Mouse (Mus musculus) heart, embryonic 15.5 days (tissue): ENCODE measurements around the gene Dusp8. TPM values are rescaled to one million over a fixed set of nuclear protein-coding genes. Genes with fewer than 3 reads are reported as not detected.
A peak's percentile ranks its signal among the peaks of the same experiment; 100 is the strongest.

Experiments
- ATAC-seq: fragments of 200-750 bp; cut with Nextera tagmentation; replicated peaks from 2 replicates; pipeline ENCODE4 v1.8.0; 2017; ENCODE audit warnings: low read depth, moderate TSS enrichment; ENCODE audit not compliant: insufficient number of reproducible peaks, insufficient read depth, low FRiP score
- H3K27ac ChIP-seq: fragments of 300-500 bp; sonication (generic); 2 replicates; pipeline ENCODE4 v1.5.1; 2015; ENCODE audit warnings: mild to moderate bottlenecking, inconsistent platforms
- H3K27me3 ChIP-seq: fragments of 300-500 bp; sonication (generic); 2 replicates; pipeline ENCODE4 v1.6.1; 2015; ENCODE audit warnings: inconsistent platforms
- H3K36me3 ChIP-seq: fragments of 300-500 bp; sonication (generic); 2 replicates; pipeline ENCODE4 v1.6.1; 2015; ENCODE audit warnings: mild to moderate bottlenecking, inconsistent platforms
- H3K4me1 ChIP-seq: fragments of 300-500 bp; sonication (generic); replicated peaks from 2 replicates; pipeline ENCODE4 v1.6.1; 2015; ENCODE audit warnings: inconsistent platforms
- H3K4me2 ChIP-seq: fragments of 300-500 bp; sonication (generic); 2 replicates; pipeline ENCODE4 v1.6.1; 2015; ENCODE audit warnings: inconsistent platforms, mild to moderate bottlenecking, moderate library complexity
- H3K4me3 ChIP-seq: fragments of 300-500 bp; sonication (generic); 2 replicates; pipeline ENCODE4 v1.5.1; 2015; ENCODE audit warnings: mild to moderate bottlenecking, inconsistent platforms
- H3K9ac ChIP-seq: fragments of 300-500 bp; sonication (generic); 2 replicates; pipeline ENCODE4 v1.6.1; 2015; ENCODE audit warnings: mild to moderate bottlenecking, inconsistent platforms
- H3K9me3 ChIP-seq: fragments of 300-500 bp; sonication (generic); replicated peaks from 2 replicates; pipeline ENCODE4 v1.6.1; 2016; ENCODE audit warnings: inconsistent platforms
- WGBS: fragments of 180-500 bp; shearing (Covaris S2); methylation state at CpG from one replicate; pipeline ENCODE4 v1.1.7; 2015; ENCODE audit warnings: mixed read lengths; 5-methylcytosine and 5-hydroxymethylcytosine counted together
- polyA plus RNA-seq: library from polyadenylated mRNA; unstranded; fragments of >200 nt; fragmentation: Nextera tagmentation; extraction: Ambion mirVana; gene quantifications from 2 replicates; pipeline ENCODE4 v1.2.1, GENCODE M21; 2015

The Dusp8 gene
- polyA plus RNA-seq, 1 experiment from 2014 or later, result 11.5 TPM

- 0 out of 2 replicates have a peak overlapping the region, but pooled peaks have one; percentile 14 for H3K4me2 ChIP-seq
These were observed 11.2 kb downstream of the Dusp8 start for GRCm38 (mm10) chr7:142084395-142084794.

DNA sequence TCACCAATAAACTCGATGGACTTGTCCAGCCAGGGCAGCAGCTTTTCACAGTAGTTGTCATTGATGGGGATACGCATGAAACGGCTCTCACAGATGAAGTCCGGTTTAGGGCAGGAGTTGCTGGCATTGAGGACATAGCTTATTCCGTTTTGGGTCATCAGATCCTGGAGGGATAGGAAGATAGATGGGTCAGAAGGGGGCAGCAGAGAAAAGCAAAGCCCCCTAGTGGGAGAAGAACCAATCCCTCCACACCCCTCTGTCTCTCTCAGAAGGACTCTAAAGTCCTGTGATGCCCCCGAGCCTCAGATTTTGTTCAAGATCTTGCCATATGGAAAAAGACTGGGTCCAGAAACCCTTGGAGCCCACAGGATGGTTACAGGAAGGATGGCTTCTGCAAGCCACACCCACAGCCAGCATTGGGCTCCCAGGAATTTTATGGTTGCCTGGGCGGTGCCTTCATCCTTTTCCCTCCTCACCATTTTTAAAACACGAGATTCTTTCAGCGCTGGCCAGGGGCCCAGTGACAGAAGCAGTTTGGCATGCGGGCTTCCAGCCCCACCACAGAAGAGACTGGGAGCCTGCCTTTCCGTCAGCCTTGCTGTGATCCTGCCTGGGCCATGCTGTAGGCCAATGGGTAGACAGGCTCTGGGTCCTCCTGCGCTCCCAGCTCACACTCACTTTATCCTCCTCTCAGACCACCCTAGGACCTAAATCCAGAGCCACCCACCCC lies 11.9 kb downstream of the Dusp8 start:
- peak overlapping the region; percentile 83 for H3K27ac ChIP-seq

More at GRCm38 (mm10) chr7:142084395-142084794, 11.2 kb downstream of the Dusp8 start:
- Histone ChIP-seq H3K4me3 (no peak overlapping the region), H3K9ac (0 out of 2 replicates have a peak overlapping the region, but pooled peaks have one; percentile 16), H3K36me3 (peaks cover 35% of the 10 kb centered on the region), H3K27ac (peak overlapping the region; percentile 83), H3K27me3 (peaks cover 26% of the 10 kb centered on the region), H3K4me1 (peaks cover 45% of the 10 kb centered on the region), H3K9me3 (no peaks in the 10 kb centered on the region)
- 28% methylated on average over 5 of the region's 5 CpGs for WGBS
- ATAC-seq, result peak; percentile 20

GRCm38 (mm10) chr7:142082607-142083006 lies 13.0 kb downstream of the Dusp8 start:
- H3K4me1 ChIP-seq, result peaks cover 33% of the 10 kb centered on the region
- peaks cover 26% of the 10 kb centered on the region for H3K27me3 ChIP-seq
- H3K9ac ChIP-seq, result no peak overlapping the region
- H3K4me3 ChIP-seq, result no peak overlapping the region
- H3K4me2 ChIP-seq, result no peak overlapping the region
- no peak overlapping the region for H3K27ac ChIP-seq
- 68% methylated on average over 14 of the region's 16 CpGs for whole genome bisulfite sequencing
- H3K9me3 ChIP-seq, result no peaks in the 10 kb centered on the region
- no peak for ATAC-seq
- H3K36me3 ChIP-seq, result peaks cover 32% of the 10 kb centered on the region

More for the DNA sequence above, 11.9 kb downstream of the Dusp8 start:
- peak; percentile 56 for ATAC-seq
- 30% methylated on average over 12 of the region's 12 CpGs for WGBS
- Histone ChIP-seq H3K4me3 (no peak overlapping the region), H3K4me2 (0 out of 2 replicates have a peak overlapping the region, but pooled peaks have one; percentile 14), H3K9ac (no peak overlapping the region), H3K9me3 (no peaks in the 10 kb centered on the region), H3K4me1 (peaks cover 39% of the 10 kb centered on the region), H3K27me3 (peaks cover 26% of the 10 kb centered on the region), H3K36me3 (peaks cover 35% of the 10 kb centered on the region)

DNA sequence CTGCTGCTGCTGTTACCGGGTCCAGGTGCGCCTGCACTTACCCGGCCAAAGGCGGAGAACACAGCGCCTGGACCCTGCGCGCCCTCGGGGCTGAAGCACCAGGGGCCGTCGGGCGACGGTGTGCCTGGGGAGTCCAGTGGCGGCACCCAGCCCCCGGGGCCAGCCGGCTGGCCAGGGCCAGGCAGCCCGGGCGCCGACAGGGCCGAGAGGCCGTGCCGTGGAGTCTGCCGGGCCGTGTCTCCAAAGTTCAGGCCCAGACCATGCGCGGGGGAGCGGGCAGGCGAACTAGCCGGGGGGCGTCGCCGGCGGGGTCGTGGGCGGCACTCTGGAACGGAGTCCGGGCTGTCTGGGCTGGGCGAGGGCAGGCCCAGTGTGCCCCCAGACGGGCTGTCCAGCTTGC lies 13.5 kb downstream of the Dusp8 start:
- 32% methylated on average over 36 of the region's 38 CpGs for WGBS
- Histone ChIP-seq H3K36me3 (peaks cover 32% of the 10 kb centered on the region), H3K4me2 (0 out of 2 replicates have a peak overlapping the region, but pooled peaks have one; percentile 13), H3K9me3 (no peaks in the 10 kb centered on the region), H3K27ac (no peak overlapping the region), H3K9ac (no peak overlapping the region), H3K4me3 (no peak overlapping the region), H3K27me3 (peaks cover 26% of the 10 kb centered on the region), H3K4me1 (peaks cover 37% of the 10 kb centered on the region)
- ATAC-seq, result no peak

GRCm38 (mm10) chr7:142081736-142082135 lies 13.9 kb downstream of the Dusp8 start:
- 60% methylated on average over 17 of the region's 17 CpGs for WGBS
- H3K9ac ChIP-seq, result no peak overlapping the region
- H3K9me3 ChIP-seq, result no peaks in the 10 kb centered on the region
- no peak overlapping the region for H3K4me3 ChIP-seq
- H3K4me1 ChIP-seq, result peaks cover 42% of the 10 kb centered on the region
- peaks cover 26% of the 10 kb centered on the region for H3K27me3 ChIP-seq
- peaks cover 32% of the 10 kb centered on the region for H3K36me3 ChIP-seq
- ATAC-seq, result no peak
- H3K27ac ChIP-seq, result no peak overlapping the region
- H3K4me2 ChIP-seq, result 0 out of 2 replicates have a peak overlapping the region, but pooled peaks have one; percentile 13

DNA sequence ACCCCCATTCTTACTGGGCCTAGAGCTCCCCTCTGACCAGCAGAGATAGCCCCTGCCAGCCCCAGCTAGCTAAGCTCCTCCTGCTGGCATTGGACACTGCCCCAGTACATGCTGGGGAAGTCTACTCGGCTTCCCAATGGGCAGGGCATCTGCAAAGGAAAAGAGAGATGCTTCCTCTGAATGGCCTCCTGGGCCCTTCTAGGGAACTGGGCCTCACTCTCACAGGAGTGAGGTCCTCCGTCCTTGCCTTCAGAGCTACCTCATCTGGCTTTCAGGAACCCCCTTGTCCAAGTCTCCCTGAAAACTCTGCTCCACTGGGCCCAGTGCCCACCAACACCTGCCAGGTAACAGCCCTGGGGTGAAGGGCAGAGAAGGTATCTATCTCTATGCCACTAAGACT lies 14.8 kb downstream of the Dusp8 start:
- Histone ChIP-seq H3K4me1 (peaks cover 42% of the 10 kb centered on the region), H3K9ac (no peak overlapping the region), H3K36me3 (peaks cover 32% of the 10 kb centered on the region), H3K27me3 (peaks cover 26% of the 10 kb centered on the region), H3K27ac (no peak overlapping the region), H3K4me3 (no peak overlapping the region), H3K9me3 (no peaks in the 10 kb centered on the region), H3K4me2 (no peak overlapping the region)
- WGBS, result 61% methylated on average over 2 of the region's 2 CpGs
- no peak for ATAC-seq

GRCm38 (mm10) chr7:142079365-142079764 lies 16.3 kb downstream of the Dusp8 start:
- H3K4me3 ChIP-seq, result no peak overlapping the region
- H3K9me3 ChIP-seq, result no peaks in the 10 kb centered on the region
- ATAC-seq, result no peak
- no peak overlapping the region for H3K4me2 ChIP-seq
- no peak overlapping the region for H3K27ac ChIP-seq
- H3K9ac ChIP-seq, result no peak overlapping the region
- peaks cover 26% of the 10 kb centered on the region for H3K27me3 ChIP-seq
- peaks cover 28% of the 10 kb centered on the region for H3K4me1 ChIP-seq
- WGBS, result 57% methylated on average over 5 of the region's 5 CpGs
- H3K36me3 ChIP-seq, result peaks cover 32% of the 10 kb centered on the region

DNA sequence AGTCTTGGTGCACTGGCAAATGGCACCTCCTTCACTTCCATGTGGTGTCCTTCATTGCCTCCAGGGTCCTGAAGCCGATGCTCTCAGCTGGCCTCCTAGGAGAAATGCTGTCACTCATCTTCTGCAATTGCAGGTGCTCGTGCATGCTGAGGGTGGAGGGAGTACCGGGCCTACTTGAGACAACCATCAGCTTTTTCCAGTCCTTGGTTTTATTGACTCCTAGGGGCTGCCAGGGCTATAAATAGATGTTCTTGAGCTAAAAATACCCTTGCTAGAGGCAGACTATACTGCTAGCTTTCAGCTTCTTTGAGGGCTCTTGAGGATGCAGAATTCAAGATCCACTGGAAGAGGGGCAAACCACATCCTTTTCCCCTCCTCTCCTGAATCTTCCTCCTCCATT lies 18.5 kb downstream of the Dusp8 start:
- peak overlapping the region; percentile 14; the same call in 1 of the 2 replicates for H3K27ac ChIP-seq
- H3K4me3 ChIP-seq, result no peak overlapping the region
- no peak overlapping the region for H3K4me2 ChIP-seq
- 40% methylated on average over 3 of the region's 3 CpGs for WGBS
- H3K9me3 ChIP-seq, result no peaks in the 10 kb centered on the region
- no peak; the same call in 1 of the 2 replicates for ATAC-seq
- H3K9ac ChIP-seq, result no peak overlapping the region
- H3K4me1 ChIP-seq, result peaks cover 10% of the 10 kb centered on the region
- H3K36me3 ChIP-seq, result peaks cover 18% of the 10 kb centered on the region
- H3K27me3 ChIP-seq, result peaks cover 8% of the 10 kb centered on the region

DNA sequence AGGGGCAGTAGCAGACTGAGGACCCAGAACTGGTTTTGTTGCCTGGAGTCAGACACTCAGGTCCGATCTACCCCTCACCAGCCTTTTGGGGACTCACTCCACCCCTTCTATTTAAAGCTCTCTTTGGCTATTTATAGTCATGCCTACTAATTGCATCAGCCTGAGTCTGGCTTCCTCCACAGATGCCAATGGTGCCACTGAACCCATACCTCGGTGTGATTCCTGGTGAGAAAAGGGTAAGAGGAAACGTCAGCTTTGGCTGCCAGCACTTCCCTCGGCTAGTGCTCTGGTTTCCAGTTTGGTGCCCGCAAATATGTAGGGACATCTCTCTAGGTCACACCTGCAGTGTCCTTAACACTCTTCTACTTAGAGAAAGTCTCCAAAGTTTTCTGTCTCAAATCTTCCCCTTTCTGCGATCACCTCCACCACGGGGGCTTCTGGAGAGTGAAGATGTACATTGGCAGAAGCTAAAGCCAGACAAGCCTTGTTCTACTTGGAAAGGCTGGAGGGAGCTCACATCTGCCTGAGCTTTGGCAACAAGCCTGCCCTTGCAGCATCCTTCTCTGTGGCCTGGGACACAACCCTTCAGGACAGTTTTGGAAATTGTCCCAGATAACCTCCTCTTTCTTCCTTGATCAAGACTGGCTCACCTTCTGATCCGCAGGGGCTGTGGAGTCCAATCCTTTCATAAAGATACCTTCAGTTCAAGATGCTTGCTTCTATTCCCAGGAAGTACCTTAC lies 21.3 kb downstream of the Dusp8 start:
- Histone ChIP-seq H3K27me3 (peaks cover 5% of the 10 kb centered on the region; the same call in 1 of the 2 replicates), H3K9ac (no peak overlapping the region), H3K4me1 (peaks cover 14% of the 10 kb centered on the region), H3K4me2 (no peak overlapping the region), H3K36me3 (no peaks in the 10 kb centered on the region), H3K4me3 (no peak overlapping the region), H3K27ac (no peak overlapping the region), H3K9me3 (no peaks in the 10 kb centered on the region)
- WGBS, result 49% methylated on average over 8 of the region's 8 CpGs
- ATAC-seq, result no peak

- H3K36me3 ChIP-seq, result no peaks in the 10 kb centered on the region
- no peak overlapping the region for H3K4me3 ChIP-seq
- H3K9ac ChIP-seq, result no peak overlapping the region
- ATAC-seq, result no peak
- no peak overlapping the region for H3K4me2 ChIP-seq
- H3K27ac ChIP-seq, result no peak overlapping the region
- H3K4me1 ChIP-seq, result peaks cover 4% of the 10 kb centered on the region
- H3K27me3 ChIP-seq, result peaks cover 5% of the 10 kb centered on the region; the same call in 1 of the 2 replicates
- no peaks in the 10 kb centered on the region for H3K9me3 ChIP-seq
These were observed 23.9 kb downstream of the Dusp8 start for GRCm38 (mm10) chr7:142071717-142072116.

GRCm38 (mm10) chr7:142071212-142071578 lies 24.4 kb downstream of the Dusp8 start:
- WGBS, result 8% methylated on average over 10 of the region's 10 CpGs
- ATAC-seq, result peak; percentile 18; the same call in 1 of the 2 replicates
- Histone ChIP-seq H3K9me3 (no peaks in the 10 kb centered on the region), H3K4me2 (peak overlapping the region; percentile 50), H3K36me3 (no peaks in the 10 kb centered on the region), H3K4me3 (peak overlapping the region; percentile 9; the same call in 1 of the 2 replicates), H3K4me1 (peaks cover 4% of the 10 kb centered on the region), H3K27ac (no peak overlapping the region), H3K27me3 (peaks cover 5% of the 10 kb centered on the region; the same call in 1 of the 2 replicates), H3K9ac (no peak overlapping the region)
